Mouse (Mus musculus): ENCODE measurements around the gene Mmp11. TPM values are rescaled to one million over a fixed set of nuclear protein-coding genes. Genes with fewer than 3 reads are reported as not detected.
A peak's percentile ranks its signal among the peaks of the same experiment; 100 is the strongest.
"Not testable (repeated sequence)": the region's sequence is repeated elsewhere in the genome, so short reads cannot be mapped to it uniquely, and the experiment has no call there.

Mmp11 gene
- polyA plus RNA-seq, 1 experiment from 2014 or later = 33.4 TPM

DNA sequence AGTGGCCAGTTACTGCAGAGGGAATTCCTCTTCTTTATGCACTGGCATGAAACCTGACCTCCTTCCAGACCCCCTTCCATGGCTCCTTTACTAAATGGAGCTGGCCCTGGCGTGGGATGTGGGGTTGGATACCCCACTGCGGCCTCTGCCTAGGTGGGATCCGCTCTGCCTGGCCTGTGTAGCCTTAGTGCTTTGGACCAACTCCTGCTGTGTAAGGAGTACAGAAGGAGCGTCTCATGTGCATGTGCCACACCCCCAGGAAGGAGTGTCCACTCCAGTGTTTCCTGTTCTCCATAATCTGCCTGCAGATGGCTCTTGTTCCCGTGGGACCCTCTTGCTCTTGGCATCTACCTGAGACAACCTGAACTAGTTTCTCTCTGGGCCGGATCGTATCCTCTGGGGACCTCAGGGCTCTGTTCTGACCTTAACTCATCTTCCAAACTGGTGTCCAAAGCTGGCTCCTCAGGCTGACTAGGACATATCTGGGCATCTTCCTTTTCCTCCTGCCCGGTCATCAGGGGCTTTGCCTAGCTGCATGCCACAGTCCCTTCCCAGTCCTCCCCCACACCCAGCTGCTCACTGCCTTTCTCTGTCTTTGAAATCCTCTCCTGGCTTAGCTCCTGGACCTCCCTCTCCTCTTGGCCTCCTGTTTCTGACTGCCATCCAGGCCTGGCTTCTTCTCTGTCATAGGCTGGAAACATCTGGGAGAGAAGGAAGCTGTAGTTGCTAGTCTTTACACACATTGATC is 46.7 kb downstream of the Mmp11 start:
- Histone ChIP-seq H3K27me3 (replicated peaks) (no peaks in the 10 kb centered on the region), H3K4me1 (peaks cover 14% of the 10 kb centered on the region), H3K27ac (no peak overlapping the region), H3K36me3 (no peaks in the 10 kb centered on the region), H3K9me3 (no peaks in the 10 kb centered on the region), H3K9ac (no peak overlapping the region), H3K4me2 (no peak overlapping the region), H3K4me3 (replicated peaks) (no peak overlapping the region)
- ATAC-seq (ENCODE audit: insufficient read depth, low FRiP score, low read depth) = no peak
- 38% methylated on average over 8 of the region's 8 CpGs for WGBS

DNA sequence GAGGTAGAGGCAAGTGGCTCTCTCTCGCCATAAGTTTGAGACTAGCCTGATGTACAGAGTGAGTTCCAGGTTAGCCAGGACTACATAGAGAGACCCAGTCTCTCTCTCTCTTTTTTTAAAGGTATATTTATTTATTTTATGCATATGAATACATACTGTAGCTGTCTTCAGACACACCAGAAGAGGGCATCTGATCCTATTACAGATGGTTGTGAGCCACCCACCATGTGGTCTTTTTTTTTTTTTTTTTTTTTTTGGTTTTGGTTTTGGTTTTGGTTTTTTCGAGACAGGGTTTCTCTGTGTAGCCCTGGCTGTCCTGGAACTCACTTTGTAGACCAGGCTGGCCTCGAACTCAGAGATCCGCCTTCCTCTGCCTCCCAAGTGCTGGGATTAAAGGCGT is 48.8 kb downstream of the Mmp11 start:
- H3K4me1 ChIP-seq = peaks cover 11% of the 10 kb centered on the region
- 93% methylated on average over 5 of the region's 5 CpGs for WGBS
- H3K36me3 ChIP-seq; H3K4me3 ChIP-seq (replicated peaks); H3K27ac ChIP-seq; ATAC-seq (ENCODE audit: insufficient read depth, low FRiP score, low read depth); H3K9ac ChIP-seq; H3K9me3 ChIP-seq; H3K27me3 ChIP-seq (replicated peaks); H3K4me2 ChIP-seq: not testable (repeated sequence)

DNA sequence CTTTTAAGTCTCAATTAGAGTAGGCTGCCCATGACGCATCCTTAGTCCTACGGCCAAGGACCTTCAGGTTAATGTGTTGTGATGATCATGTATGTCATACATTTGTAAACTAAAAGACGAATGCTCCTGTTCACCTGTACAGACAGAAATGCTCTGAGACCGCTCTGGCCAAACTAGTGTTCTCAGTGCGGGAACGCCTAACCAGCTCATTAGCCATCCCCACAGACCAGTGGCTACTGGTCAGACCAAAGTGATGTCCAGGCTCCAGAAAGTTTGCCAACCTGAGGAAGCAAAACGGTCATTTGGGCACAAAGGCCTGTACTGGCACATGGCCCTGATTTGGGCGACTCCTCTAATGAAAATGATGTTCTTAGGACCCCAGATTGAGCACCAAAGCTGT is 51.6 kb downstream of the Mmp11 start:
- Histone ChIP-seq H3K4me1 (peaks cover 17% of the 10 kb centered on the region), H3K4me2 (no peak overlapping the region), H3K36me3 (no peaks in the 10 kb centered on the region), H3K9ac (no peak overlapping the region), H3K4me3 (replicated peaks) (no peak overlapping the region), H3K9me3 (no peaks in the 10 kb centered on the region), H3K27ac (no peak overlapping the region), H3K27me3 (replicated peaks) (no peaks in the 10 kb centered on the region)
- ATAC-seq (ENCODE audit: insufficient read depth, low FRiP score, low read depth) = no peak
- 91% methylated on average over 8 of the region's 8 CpGs for WGBS

DNA sequence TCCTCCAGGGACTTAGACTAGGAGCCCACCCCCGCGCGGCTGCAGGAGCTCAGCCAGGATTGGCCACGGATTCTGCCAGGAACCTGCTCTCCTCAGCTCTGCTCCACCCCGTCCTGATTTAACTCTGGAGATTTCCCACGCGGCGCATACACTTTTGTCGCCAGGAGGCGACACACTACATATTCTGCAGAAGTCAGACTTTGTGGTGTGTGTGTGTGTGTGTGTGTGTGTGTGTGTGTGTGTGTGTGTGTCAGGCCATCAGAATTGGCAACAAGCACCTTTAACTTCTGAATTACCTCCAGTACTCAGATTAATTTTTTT is 53.1 kb downstream of the Mmp11 start:
- Histone ChIP-seq H3K27ac (no peak overlapping the region), H3K9ac (no peak overlapping the region), H3K4me3 (replicated peaks) (0 out of 2 replicates have a peak overlapping the region, but pooled peaks have one; percentile 11), H3K4me2 (peak overlapping the region; percentile 46), H3K4me1 (peaks cover 14% of the 10 kb centered on the region), H3K9me3 (no peaks in the 10 kb centered on the region), H3K27me3 (replicated peaks) (no peaks in the 10 kb centered on the region), H3K36me3 (no peaks in the 10 kb centered on the region)
- WGBS = 2% methylated on average over 10 of the region's 10 CpGs
- peak; percentile 59; the same call in 1 of the 2 replicates for ATAC-seq (ENCODE audit: insufficient read depth, low FRiP score, low read depth)

DNA sequence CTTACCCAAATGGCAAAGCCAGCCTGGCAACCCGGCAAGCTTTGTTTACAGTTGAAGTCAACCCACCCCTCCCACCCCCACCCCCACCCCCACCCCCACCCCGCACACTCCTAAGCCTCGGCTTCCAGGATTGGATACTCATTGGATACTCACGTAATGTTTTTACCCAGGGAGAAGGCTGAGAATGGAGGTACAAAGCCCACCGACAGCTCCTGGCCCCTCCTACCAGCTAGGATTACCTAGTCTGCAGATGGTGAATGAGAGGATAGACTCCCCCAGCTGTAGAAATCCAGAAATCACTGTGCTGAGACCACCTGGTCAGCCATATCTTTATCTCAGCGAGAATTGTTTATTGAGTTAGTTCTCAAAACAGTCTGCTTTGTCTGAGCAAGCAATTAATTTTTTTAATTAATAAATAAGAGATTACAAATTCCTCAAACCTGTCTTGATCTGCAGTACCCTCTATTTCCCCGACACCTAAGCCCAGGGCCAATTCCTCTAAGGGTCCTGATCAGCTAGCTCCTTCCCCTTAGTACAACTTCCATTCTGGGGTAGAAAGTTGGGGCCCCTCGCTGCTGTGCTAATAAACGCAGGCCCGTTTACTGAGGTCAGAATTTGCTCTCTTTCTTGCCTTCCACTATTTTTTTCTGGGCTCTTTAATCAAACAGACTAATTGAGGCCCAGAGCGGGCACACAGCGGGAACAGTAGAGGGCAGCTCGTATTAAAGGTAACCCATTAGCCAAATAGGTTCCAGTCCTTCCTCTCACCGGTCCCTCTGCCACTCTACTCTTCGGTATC is 53.7 kb downstream of the Mmp11 start:
- H3K27me3 ChIP-seq (replicated peaks) = no peaks in the 10 kb centered on the region
- H3K9ac ChIP-seq = no peak overlapping the region
- no peak; the same call in 1 of the 2 replicates for ATAC-seq (ENCODE audit: insufficient read depth, low FRiP score, low read depth)
- 0 out of 2 replicates have a peak overlapping the region, but pooled peaks have one; percentile 11 for H3K4me3 ChIP-seq (replicated peaks)
- 8% methylated on average over 15 of the region's 15 CpGs for WGBS
- peak overlapping the region; percentile 46 for H3K4me2 ChIP-seq
- no peaks in the 10 kb centered on the region for H3K36me3 ChIP-seq
- peaks cover 14% of the 10 kb centered on the region for H3K4me1 ChIP-seq
- H3K27ac ChIP-seq = no peak overlapping the region
- H3K9me3 ChIP-seq = no peaks in the 10 kb centered on the region

DNA sequence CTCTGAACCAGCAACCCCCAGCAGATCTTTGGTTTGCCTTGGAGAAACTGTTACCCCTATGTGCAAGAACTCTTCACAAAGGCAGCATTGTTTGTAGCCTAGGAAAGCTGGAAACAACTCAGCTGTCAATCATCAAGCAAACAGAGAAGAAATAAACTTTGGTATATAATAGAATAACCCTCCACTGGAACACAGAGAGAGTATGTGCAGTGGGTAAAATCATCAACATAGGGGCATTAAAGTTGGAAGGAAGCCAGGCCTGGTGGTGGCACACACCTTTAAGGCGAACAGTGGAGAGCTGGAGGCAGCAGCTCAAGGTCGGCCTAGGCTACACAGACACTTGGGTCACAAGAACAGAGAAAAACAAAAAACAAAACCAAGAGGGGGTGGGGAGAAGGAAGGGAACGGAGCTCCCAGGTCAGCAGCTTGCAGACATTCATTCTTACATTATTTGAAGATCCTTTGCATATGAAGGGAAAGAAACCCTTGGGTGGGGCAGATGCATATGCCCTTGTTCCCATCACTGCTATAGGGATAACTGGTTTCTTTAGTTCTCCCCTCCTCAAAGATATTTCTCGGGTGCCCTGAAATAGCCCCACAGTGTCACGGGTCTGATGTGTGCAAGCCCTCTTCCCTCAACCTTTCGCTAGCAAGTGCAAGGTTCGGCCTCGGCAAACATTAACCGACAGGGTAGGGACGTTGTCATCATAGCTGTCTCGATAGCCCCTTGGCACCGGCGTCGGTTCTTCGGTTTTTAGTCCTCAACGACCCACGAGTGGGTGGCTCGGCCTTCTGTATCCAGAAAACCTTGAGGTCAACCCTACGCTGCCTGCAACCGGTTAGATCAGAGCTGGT is 54.5 kb downstream of the Mmp11 start:
- Histone ChIP-seq H3K4me2 (no peak overlapping the region), H3K4me3 (replicated peaks) (no peak overlapping the region), H3K9me3 (no peaks in the 10 kb centered on the region), H3K4me1 (peaks cover 14% of the 10 kb centered on the region), H3K9ac (no peak overlapping the region), H3K27me3 (replicated peaks) (no peaks in the 10 kb centered on the region), H3K27ac (no peak overlapping the region), H3K36me3 (no peaks in the 10 kb centered on the region)
- ATAC-seq (ENCODE audit: insufficient read depth, low FRiP score, low read depth) = no peak
- 22% methylated on average over 20 of the region's 20 CpGs for WGBS

DNA sequence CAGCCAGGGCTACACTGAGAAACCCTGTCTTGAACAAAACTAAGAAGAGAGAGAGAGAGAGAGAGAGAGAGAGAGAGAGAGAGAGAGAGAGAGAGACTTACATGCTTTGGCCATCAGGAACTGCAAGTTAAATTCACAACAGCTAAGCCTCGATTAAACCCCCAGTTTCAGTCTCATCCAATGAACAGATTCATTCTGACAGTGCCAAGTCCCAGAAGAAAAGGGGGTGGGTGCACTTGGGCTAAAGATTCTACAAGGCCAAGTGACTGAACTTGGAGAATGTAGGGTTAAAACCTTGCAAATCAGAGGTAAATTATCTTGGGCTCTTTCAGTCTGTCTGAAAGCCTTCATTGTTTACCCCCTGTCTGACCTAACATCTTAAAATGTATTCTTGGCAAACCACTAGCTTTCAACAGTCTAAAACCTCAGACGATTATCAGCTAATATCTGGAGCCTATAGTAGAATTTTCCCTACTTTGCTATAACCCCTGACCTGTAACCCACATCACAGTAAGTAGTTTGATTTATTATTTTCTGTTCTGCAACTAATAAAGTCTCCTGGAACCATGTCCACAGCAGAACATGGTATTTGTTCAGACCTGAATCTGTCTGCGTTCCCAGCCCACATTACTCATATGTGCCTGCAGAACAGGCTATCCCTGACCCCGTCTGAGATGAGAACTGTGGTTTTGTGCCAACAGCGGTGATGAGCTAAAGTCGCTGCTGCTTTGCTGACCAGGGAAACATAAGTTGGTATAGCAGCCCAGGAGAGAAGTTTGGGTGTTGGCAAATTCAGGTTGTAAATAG is 55.3 kb downstream of the Mmp11 start:
- H3K4me1 ChIP-seq = peaks cover 14% of the 10 kb centered on the region
- no peak for ATAC-seq (ENCODE audit: insufficient read depth, low FRiP score, low read depth)
- H3K4me3 ChIP-seq (replicated peaks) = no peak overlapping the region
- WGBS = 34% methylated on average over 6 of the region's 6 CpGs
- no peak overlapping the region for H3K27ac ChIP-seq
- H3K9ac ChIP-seq = no peak overlapping the region
- no peaks in the 10 kb centered on the region for H3K27me3 ChIP-seq (replicated peaks)
- H3K4me2 ChIP-seq = no peak overlapping the region
- H3K9me3 ChIP-seq = no peaks in the 10 kb centered on the region
- H3K36me3 ChIP-seq = no peaks in the 10 kb centered on the region

DNA sequence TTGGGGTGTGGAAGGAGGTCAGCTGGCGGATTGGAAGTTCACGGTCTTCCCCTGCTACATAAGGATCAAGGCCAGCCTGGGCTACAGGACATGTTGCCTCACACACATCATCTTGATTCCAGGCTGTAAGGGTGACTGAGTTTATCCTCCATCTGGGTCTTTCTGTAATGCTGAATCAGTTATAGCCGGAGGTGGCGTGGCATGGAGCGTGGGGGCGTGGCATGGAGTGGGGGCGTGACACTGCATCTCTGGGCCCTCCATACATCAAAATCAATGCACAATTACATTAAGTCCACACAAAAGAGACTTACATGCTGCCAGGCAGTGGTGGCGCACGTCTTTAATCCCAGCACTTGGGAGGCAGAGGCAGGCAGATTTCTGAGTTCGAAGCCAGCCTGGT is 55.9 kb downstream of the Mmp11 start:
- peaks cover 14% of the 10 kb centered on the region for H3K4me1 ChIP-seq
- H3K4me2 ChIP-seq = no peak overlapping the region
- no peaks in the 10 kb centered on the region for H3K36me3 ChIP-seq
- H3K27me3 ChIP-seq (replicated peaks) = no peaks in the 10 kb centered on the region
- H3K9ac ChIP-seq = no peak overlapping the region
- H3K4me3 ChIP-seq (replicated peaks) = no peak overlapping the region
- no peak overlapping the region for H3K27ac ChIP-seq
- no peaks in the 10 kb centered on the region for H3K9me3 ChIP-seq
- 89% methylated on average over 10 of the region's 10 CpGs for WGBS
- no peak for ATAC-seq (ENCODE audit: insufficient read depth, low FRiP score, low read depth)

DNA sequence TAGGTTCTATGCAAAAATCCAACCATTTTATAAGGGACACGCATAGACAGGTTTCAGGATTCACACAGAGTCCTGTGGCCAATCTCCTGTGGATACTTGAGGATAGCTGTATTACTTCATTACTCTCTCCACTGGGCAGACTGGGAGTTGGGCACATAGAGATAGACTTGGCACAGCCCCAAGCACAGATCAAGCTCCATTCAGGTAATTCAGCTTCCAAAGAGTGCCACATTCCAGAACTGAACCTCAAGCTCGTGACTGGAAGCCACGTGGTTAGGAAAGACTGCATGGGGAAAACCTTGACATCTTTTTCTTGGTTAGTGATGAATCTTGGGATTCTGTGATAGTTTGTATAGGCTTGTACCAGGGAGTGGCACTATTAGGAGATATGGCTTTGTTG is 57.5 kb downstream of the Mmp11 start:
- no peak overlapping the region for H3K4me3 ChIP-seq (replicated peaks)
- no peak overlapping the region for H3K9ac ChIP-seq
- H3K9me3 ChIP-seq = no peaks in the 10 kb centered on the region
- 80% methylated on average over 3 of the region's 3 CpGs for WGBS
- H3K27me3 ChIP-seq (replicated peaks) = no peaks in the 10 kb centered on the region
- no peak for ATAC-seq (ENCODE audit: insufficient read depth, low FRiP score, low read depth)
- no peak overlapping the region for H3K4me2 ChIP-seq
- H3K4me1 ChIP-seq = peaks cover 14% of the 10 kb centered on the region
- H3K27ac ChIP-seq = no peak overlapping the region
- H3K36me3 ChIP-seq = no peaks in the 10 kb centered on the region

DNA sequence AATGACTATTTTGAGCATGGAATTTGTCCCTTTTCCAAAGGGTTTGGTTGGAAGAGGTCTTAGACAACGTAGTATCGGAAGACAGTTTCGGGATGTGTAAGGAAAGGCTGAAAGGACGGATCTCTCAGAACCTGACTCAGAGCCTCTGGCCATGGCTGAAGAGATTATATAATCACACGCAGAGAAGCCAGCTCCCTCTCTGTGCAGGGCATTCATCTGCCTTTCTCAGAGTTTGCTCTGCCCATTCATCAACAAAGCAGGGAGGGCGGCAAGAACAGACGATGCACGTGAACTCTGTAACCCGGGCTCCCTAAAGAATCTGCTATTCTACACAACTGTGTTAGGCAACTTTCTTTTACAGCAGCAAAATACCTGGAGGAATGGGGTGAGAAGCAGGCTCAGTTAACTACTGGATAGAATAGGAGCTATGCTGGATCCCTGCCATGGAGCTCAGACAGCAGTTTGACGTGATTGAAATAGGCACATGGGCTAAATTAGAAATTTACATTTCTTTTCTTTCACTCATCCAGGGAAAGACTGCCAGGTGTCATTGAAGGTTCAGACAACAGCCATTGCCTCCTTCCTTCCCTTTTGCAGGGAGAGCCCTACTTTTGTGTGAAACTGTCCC is 62.6 kb downstream of the Mmp11 start:
- H3K9me3 ChIP-seq = no peaks in the 10 kb centered on the region
- no peak for ATAC-seq (ENCODE audit: insufficient read depth, low FRiP score, low read depth)
- peak overlapping the region; percentile 26 for H3K27ac ChIP-seq
- 0 out of 2 replicates have a peak, but pooled peaks cover 12% of the 10 kb centered on the region for H3K4me1 ChIP-seq
- no peaks in the 10 kb centered on the region for H3K36me3 ChIP-seq
- H3K27me3 ChIP-seq (replicated peaks) = no peaks in the 10 kb centered on the region
- H3K4me3 ChIP-seq (replicated peaks) = peak overlapping the region; percentile 33; the same call in 1 of the 2 replicates
- no peak overlapping the region for H3K9ac ChIP-seq
- WGBS = 30% methylated on average over 10 of the region's 10 CpGs
- H3K4me2 ChIP-seq = peak overlapping the region; percentile 57

All from stomach, embryonic 15.5 days (tissue).